In genomic region chr4:129502901-129503444, GRCm38 (mm10) we compare ENCODE assay signal across 11 mouse cellular contexts. TPM values are rescaled to one million over a fixed set of nuclear protein-coding genes. Genes with fewer than 3 reads are reported as not detected.
A peak's percentile ranks its signal among the peaks of the same experiment; 100 is the strongest.
DNase-seq lines count a peak whose midpoint lies in the region; ATAC-seq lines count a peak whose summit lies in the region.
"Had no signal": no experiment of that assay in that cellular context is flagged by ENCODE, and none has a peak within 500 bp of the region (broad histone marks: within the 10 kb centered on the region; RNA-seq: fewer than 3 reads in every experiment).

No protein-coding gene starts in this region.

- H3K36me3 ChIP-seq in intestine, embryonic 15.5 days: no peaks in the 10 kb centered on the region

- no peak overlapping the region for H3K9ac ChIP-seq in intestine, embryonic 15.5 days

- no peaks in the 10 kb centered on the region for H3K9me3 ChIP-seq in intestine, embryonic 15.5 days

- H3K4me3 ChIP-seq in intestine, embryonic 15.5 days (replicated peaks): no peak overlapping the region
- H3K4me3 ChIP-seq: myocyte had no signal

- H3K27me3 ChIP-seq in intestine, embryonic 15.5 days (replicated peaks): no peaks in the 10 kb centered on the region

- H3K27ac ChIP-seq in intestine, embryonic 15.5 days: peak overlapping the region; percentile 66

- WGBS in intestine, embryonic 15.5 days: 49% methylated on average over 11 of the region's 11 CpGs

- peak; percentile 31 to 45 for DNase-seq in cerebellum, postnatal 14 days
- DNase-seq in cerebellum, adult 9-11 months: no peak
- DNase-seq in kidney, adult 9 months: peak; percentile 44
- no peak for DNase-seq in kidney, adult 8-10 months
- peak; percentile 29 for DNase-seq in 3T3-L1 (ENCODE audit: low read depth, low spot score)
- DNase-seq in cerebellum, adult 18-20 months: no peak
- DNase-seq in frontal cortex, adult 2 months (ENCODE audit: extremely low spot score in 1 of 2, low spot score in 1 of 2): no peak
- DNase-seq: adrenal gland, adult 2 months had no signal

- peaks cover 35% of the 10 kb centered on the region for H3K4me1 ChIP-seq in intestine, embryonic 15.5 days (replicated peaks)

- ATAC-seq in intestine, embryonic 15.5 days: peak; percentile 24; the same call in 1 of the 2 replicates

- H3K4me2 ChIP-seq in intestine, embryonic 15.5 days (replicated peaks): peak overlapping the region; percentile 18; the same call in 1 of the 2 replicates

RNA-seq across cellular contexts. Expression of gene Marcksl1, which starts 10.4 kb away (rescaled TPM):
- 432 and 487 TPM in 2 replicates for polyA plus RNA-seq in intestine, embryonic 15.5 days (2015; fragmentation: Nextera tagmentation; extraction: Ambion mirVana)
- 233 TPM in 2 replicates for polyA plus RNA-seq in frontal cortex, adult 2 months (2012; rRNA removed)

RNA-seq across cellular contexts. Expression of gene Fam229a, which starts 12.0 kb away (rescaled TPM):
- polyA plus RNA-seq in intestine, embryonic 15.5 days (2015; fragmentation: Nextera tagmentation; extraction: Ambion mirVana): not detected in 2 replicates
- 1.2 and 1.6 TPM in 2 replicates for polyA plus RNA-seq in frontal cortex, adult 2 months (2012; rRNA removed)
- polyA plus RNA-seq: limb, embryonic 14.5 days had no signal

RNA-seq across cellular contexts. Expression of gene Tssk3, which starts 12.2 kb away (rescaled TPM):
- polyA plus RNA-seq in intestine, embryonic 15.5 days (2015; fragmentation: Nextera tagmentation; extraction: Ambion mirVana): not detected in 2 replicates
- polyA plus RNA-seq in frontal cortex, adult 2 months (2012; rRNA removed): 0.11 and 0.26 TPM in 2 replicates
- polyA plus RNA-seq: adrenal gland, adult 2 months; limb, embryonic 14.5 days; myocyte had no signal

RNA-seq across cellular contexts. Expression of gene Hdac1, which starts 39.5 kb away (rescaled TPM):
- polyA plus RNA-seq in intestine, embryonic 15.5 days (2015; fragmentation: Nextera tagmentation; extraction: Ambion mirVana): 200 and 203 TPM in 2 replicates
- polyA plus RNA-seq in frontal cortex, adult 2 months (2012; rRNA removed): 61.8 and 70.6 TPM in 2 replicates

RNA-seq across cellular contexts. Expression of gene Bsdc1, which starts 41.6 kb away (rescaled TPM):
- 22.1 and 24.9 TPM in 2 replicates for polyA plus RNA-seq in intestine, embryonic 15.5 days (2015; fragmentation: Nextera tagmentation; extraction: Ambion mirVana)
- 36.5 and 37.9 TPM in 2 replicates for polyA plus RNA-seq in frontal cortex, adult 2 months (2012; rRNA removed)

Comparison
In these comparisons a context has a peak if more than half of its experiments do, and no peak if none do; other contexts are left out.
1. DNase-seq: peak in cerebellum, postnatal 14 days (2 of 2), kidney, adult 9 months (single experiment) and 3T3-L1 (single experiment); none in cerebellum, adult 9-11 months (single experiment), kidney, adult 8-10 months (0 of 2), cerebellum, adult 18-20 months (0 of 2) and frontal cortex, adult 2 months (0 of 2).